Mouse (Mus musculus): ENCODE data around the gene Sprtn. TPM values are rescaled to one million over a fixed set of nuclear protein-coding genes. Genes with fewer than 3 reads are reported as not detected.

Gene Sprtn
- total RNA-seq, 4 experiments from 2014 or later, result 11.0 to 13.7 (median 12.3) TPM

GRCm38 (mm10) chr8:124944406-124944805, 46.7 kb downstream of the Sprtn start:
- no peak for DNase-seq (ENCODE audit: low spot score)

- DNase-seq (ENCODE audit: low spot score), result no peak
These were observed 50.4 kb downstream of the Sprtn start for GRCm38 (mm10) chr8:124947865-124948732.

- no peak for DNase-seq (ENCODE audit: low spot score)
These were observed 51.0 kb downstream of the Sprtn start for GRCm38 (mm10) chr8:124948733-124949111.

GRCm38 (mm10) chr8:124949209-124950068, 51.8 kb downstream of the Sprtn start, which contains the start of gene Egln1:
Gene Egln1, minus strand, starts transcription at chr8:124949324.
- peak; percentile 73 for DNase-seq (ENCODE audit: low spot score)

GRCm38 (mm10) chr8:124950069-124950456, 52.4 kb downstream of the Sprtn start:
- no peak for DNase-seq (ENCODE audit: low spot score)

- DNase-seq (ENCODE audit: low spot score), result no peak
These were observed 53.2 kb downstream of the Sprtn start for GRCm38 (mm10) chr8:124950865-124951264.

GRCm38 (mm10) chr8:124953188-124953587, 55.5 kb downstream of the Sprtn start:
- peak; percentile 82 for DNase-seq (ENCODE audit: low spot score)

GRCm38 (mm10) chr8:124954572-124955082, 56.9 kb downstream of the Sprtn start:
- DNase-seq (ENCODE audit: low spot score), result no peak

Other genes with a start within 250 kb of the Sprtn start
- 10 to 100 TPM; 42.8 to 61.1 (median 50.7) TPM for gene 2310022B05Rik, start 234.5 kb upstream of the Sprtn start, total RNA-seq (2022)
- gene Ttc13, start 175.9 kb upstream of the Sprtn start, total RNA-seq (2022), result 10 to 100 TPM; 13.4 to 18.6 (median 14.7) TPM
- gene Arv1, start 175.7 kb upstream of the Sprtn start, total RNA-seq (2022), result 1 to 10 TPM; 3.6 to 6.0 (median 3.9) TPM
- gene Fam89a, start 146.1 kb upstream of the Sprtn start, total RNA-seq (2022), result 1 to 10 TPM in 3 of 4 experiments, under 1 TPM in 1; 0.72 to 1.5 (median 1.4) TPM
- under 1 TPM; 0.22 to 0.82 (median 0.50) TPM for gene Trim67, start 104.8 kb upstream of the Sprtn start, total RNA-seq (2022)
- 100 to 1,000 TPM; 184 to 202 (median 188) TPM for gene Gnpat, start 34.9 kb upstream of the Sprtn start, total RNA-seq (2022)
- 10 to 100 TPM; 47.3 to 56.0 (median 50.9) TPM for gene 2810004N23Rik, start 34.8 kb upstream of the Sprtn start, total RNA-seq (2022)
- 10 to 100 TPM; 18.5 to 22.5 (median 19.7) TPM for gene Exoc8, start 181 bp upstream of the Sprtn start, total RNA-seq (2022)
- gene Egln1, start 51.4 kb downstream of the Sprtn start, total RNA-seq (2022), result 100 to 1,000 TPM; 328 to 381 (median 357) TPM
- 10 to 100 TPM; 67.0 to 79.3 (median 73.4) TPM for gene Tsnax, start 115.1 kb downstream of the Sprtn start, total RNA-seq (2022)
- 1 to 10 TPM in 2 of 4 experiments, under 1 TPM in 2; 0.87 to 1.8 (median 1.2) TPM for gene Disc1, start 156.3 kb downstream of the Sprtn start, total RNA-seq (2022)

All from heart, adult 8-10 months (tissue).